Mouse (Mus musculus) hematopoietic stem cell, adult 5-6 weeks (primary cell): ENCODE results near the gene Efcab14. TPM values are rescaled to one million over a fixed set of nuclear protein-coding genes. Genes with fewer than 3 reads are reported as not detected.

Experiments
- ATAC-seq, 2 experiments: fragments of 125-278 bp in 1 of 2; replicated peaks in 1 of 2; 2 replicates each; pipeline ENCODE4 v1.8.0; 2016 to 2017; ENCODE audit warnings: inconsistent platforms in 2 of 2, mild to moderate bottlenecking in 2 of 2, moderate number of reproducible peaks in 2 of 2, low read depth in 1 of 2, moderate TSS enrichment in 1 of 2; ENCODE audit not compliant: low FRiP score in 2 of 2, poor library complexity in 2 of 2, severe bottlenecking in 2 of 2, insufficient read depth in 1 of 2, low TSS enrichment in 1 of 2
- total RNA-seq: library from RNA; stranded (forward); fragments of 172-1452, 232-1000 nt; gene quantifications from 2 replicates; pipeline ENCODE4 v1.2.3, GENCODE M21; 2017

The Efcab14 gene
- 62.3 and 65.2 TPM in 2 replicates for total RNA-seq

DNA sequence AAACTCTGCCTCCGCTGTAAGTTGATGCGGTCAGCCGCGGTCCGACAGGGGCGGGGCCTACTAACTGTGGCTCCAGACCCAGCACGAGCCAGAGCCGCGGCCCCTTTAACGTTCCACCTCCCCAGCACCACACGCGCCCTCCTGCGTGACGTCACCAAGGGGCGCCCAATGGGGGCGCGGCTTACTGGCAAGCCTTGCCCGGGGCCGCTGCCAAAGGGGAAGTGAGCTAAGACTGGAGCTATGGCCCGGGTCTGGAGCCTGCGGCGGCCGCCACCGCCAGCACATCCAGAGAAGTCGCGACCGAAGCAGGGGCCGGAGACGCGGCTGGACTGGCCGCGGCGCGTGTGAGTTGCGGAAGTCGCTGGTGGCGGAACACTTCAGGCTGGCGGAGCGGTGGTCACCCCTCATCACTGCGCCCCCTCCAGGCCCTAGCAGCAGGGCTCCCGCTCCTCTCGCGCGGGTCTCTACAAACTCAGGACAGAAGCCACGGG is at the start of gene Efcab14:
Gene Efcab14 (plus strand): TSS at position 194 of the 491 bp plus-strand sequence.
- peak; percentile 86 to 91 for ATAC-seq

GRCm38 (mm10) chr4:115701468-115701867 is 36.1 kb upstream of the Efcab14 start:
- ATAC-seq = no peak

DNA sequence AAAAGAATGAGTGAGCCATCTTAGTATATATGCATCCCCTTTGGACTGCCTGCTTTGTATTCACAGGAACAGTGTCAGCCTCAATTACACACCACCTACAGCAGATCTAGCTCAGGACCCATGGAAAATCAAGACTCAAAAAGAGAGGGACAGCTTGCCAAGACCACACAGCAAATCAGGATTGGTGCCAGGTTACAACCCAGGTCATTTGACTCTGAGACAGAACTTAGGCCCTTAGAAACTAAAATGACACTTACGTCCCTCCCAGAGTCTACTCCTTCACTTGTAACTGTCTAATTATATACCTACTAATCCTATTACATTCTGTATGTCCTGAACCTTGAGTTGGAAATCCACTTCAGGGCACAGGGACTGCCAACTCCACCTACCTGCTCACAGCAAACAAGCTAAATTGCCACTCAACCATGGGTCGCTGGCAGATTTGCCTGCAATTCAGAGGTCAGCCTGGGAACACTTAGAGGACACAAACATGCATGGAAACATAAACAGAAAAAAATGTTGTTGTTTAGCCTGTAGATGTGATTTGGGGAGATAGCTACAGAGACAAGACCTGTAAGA is 33.5 kb upstream of the Efcab14 start:
- no peak for ATAC-seq

- no peak for ATAC-seq
Measured at GRCm38 (mm10) chr4:115708974-115709593, 28.5 kb upstream of the Efcab14 start.

- ATAC-seq = peak; percentile 83 to 85
Measured at GRCm38 (mm10) chr4:115709792-115710418, 27.6 kb upstream of the Efcab14 start.

DNA sequence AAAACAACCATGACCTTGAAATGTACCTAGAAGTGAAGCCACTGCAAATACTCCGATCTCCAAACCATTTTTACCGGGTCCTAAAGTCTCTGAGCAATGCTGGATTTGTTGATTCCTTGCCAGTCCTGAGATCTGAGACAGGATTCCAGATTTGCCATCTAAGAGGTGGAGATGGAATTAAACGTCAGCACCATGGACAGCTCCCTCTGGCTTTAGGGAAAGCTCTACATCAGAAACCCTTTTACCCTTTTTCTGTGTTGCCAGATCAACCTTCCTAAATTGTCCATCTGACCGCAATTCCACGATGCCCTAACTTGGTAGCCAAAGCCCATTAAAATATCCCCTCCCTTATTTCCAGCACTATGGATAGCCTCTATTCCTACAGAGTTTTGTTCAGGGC is 8.8 kb upstream of the Efcab14 start:
- no peak for ATAC-seq

DNA sequence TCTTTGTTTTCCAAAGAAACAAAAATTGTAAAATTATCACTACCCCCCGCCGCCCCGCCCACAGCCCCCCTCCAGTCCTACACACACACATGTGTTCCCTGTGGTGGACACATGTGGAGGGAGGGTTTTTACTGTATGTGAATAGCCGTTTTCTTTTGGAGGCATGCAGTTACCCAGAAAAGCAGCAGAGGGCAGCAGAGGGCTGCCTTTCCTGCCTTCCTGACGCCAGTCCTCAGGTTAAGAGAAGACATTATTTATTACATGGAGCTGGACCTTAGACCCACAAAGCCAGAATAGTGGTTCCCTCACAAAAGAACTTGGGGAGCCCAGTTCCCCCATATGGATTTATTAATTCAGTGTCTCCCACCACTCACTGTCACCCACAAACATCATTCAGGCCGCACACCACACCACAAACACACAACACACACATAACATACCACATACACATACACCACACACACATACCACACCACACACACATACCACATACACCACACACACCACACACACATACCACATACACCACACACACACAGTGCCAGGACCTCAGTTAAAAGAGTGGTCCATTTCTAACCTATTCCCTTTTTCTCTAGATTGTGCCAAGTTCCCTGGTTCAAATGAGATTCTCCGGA is 5.8 kb upstream of the Efcab14 start:
- ATAC-seq = peak; percentile 56 to 74; a peak in 3 of 4 replicates

- peak; percentile 63 to 73 for ATAC-seq
Measured at GRCm38 (mm10) chr4:115732223-115732818, 5.2 kb upstream of the Efcab14 start.

- ATAC-seq = no peak
Measured at GRCm38 (mm10) chr4:115733746-115734145, 3.8 kb upstream of the Efcab14 start.

DNA sequence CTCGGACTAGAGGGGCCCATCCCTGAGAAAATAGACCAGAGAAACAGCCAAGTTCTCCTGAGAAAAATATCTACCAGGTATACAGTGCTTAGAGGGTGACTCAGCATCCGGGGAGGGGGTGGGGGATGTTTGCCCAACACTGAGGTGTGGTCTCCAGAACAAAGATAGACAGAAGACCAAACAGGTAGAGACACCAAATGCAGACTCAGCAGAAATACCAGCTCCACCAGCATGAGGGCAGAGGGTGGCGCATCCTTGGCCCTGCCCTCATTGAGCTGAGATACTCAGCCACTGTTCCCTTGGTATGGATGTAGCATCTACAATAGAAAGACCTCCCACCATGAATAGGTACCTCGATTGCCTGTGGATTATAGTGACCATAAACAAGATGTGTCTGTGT is 2.7 kb upstream of the Efcab14 start:
- ATAC-seq = no peak

GRCm38 (mm10) chr4:115738481-115738985 is 989 bp downstream of the Efcab14 start:
- ATAC-seq = no peak

- no peak for ATAC-seq
Measured at GRCm38 (mm10) chr4:115742658-115743057, 5.1 kb downstream of the Efcab14 start.

DNA sequence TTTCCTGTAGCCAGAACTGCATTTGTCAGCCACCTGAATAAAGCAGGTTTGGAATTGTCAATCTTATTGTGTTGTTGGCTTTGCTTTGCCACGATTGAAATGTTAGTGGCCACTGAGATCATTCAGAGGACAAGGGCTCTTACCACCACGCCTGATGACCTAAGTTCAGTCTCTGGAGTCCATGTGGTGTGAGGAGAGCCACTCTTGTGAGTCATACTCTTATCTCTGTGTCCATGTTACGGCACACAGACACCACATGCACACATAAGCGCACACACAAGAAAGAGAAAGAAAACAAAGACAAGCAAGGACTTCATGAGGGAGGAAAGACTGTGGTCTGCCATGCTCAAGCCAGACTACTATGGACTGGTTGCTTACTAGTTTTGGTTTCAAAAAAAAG is 5.6 kb downstream of the Efcab14 start:
- ATAC-seq = no peak

- ATAC-seq = no peak
Measured at GRCm38 (mm10) chr4:115748181-115748580, 10.6 kb downstream of the Efcab14 start.

GRCm38 (mm10) chr4:115749336-115749735 is 11.8 kb downstream of the Efcab14 start:
- ATAC-seq = no peak

- no peak for ATAC-seq
Measured at GRCm38 (mm10) chr4:115754101-115754500, 16.6 kb downstream of the Efcab14 start.

DNA sequence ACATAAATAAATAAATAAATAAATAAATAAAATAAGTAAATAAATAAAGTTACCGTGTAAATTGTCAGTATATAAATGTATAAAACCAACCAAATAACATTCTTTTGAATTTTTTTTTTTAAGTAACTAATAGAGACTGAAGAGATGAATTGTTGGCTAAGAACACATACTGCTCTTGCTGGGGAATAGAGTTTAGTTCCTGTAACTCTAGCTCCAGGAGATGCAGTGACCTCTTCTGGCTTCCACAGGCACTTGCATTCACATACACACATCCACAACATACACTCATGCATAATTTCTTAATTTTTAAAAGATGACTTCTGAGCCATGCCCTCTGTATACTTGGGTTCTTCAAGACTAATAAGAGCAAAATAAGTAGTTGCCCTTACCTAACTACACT is 17.3 kb downstream of the Efcab14 start:
- no peak for ATAC-seq

DNA sequence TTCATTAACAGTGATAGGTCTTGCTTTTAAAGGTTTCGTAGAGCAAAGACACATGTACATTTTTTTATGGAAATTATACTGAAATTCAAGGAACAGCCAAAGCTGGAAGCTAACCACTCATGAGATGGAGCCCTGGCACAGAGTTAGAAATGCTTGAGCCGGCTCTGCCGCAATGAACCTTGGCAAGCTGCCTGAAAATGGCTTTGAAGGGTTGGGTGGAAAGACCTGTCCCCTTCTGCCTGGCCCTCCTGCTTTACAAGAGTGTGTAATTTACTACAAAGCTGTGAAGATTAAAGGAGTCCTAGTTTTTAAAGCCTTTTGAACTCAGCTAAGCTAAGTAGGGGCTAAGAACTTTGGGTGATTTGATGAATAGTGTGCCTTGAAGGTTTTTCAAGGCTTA is 23.7 kb downstream of the Efcab14 start:
- no peak for ATAC-seq
